ENCODE assay signal across 9 mouse cellular contexts in the genomic region with DNA sequence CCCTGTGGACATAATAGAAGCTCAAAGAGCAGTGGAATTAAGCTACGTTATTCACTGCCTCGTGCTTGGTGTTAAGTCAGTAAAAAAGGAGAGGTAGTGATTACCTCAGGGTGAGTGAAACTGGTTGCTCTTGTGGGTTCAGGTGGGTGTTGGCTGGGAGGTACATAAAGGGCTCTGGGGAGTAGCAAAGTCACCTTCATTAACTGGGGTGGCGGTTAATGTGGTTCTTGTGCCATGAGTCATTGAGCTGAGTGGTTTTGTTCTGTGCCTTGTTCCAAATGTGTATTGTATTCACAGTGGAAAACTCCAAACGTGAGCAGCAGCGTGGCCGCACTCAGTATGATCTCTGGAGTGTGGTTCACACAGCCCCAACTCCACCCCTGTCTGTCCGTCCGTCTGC.
DNase-seq lines count a peak whose midpoint lies in the region; ATAC-seq lines count a peak whose summit lies in the region.
"Had no signal": no experiment of that assay in that cellular context is flagged by ENCODE, and none has a peak within 500 bp of the region (broad histone marks: within the 10 kb centered on the region; RNA-seq: fewer than 3 reads in every experiment).

No protein-coding gene starts in this region.

- no peak overlapping the region for H3K4me2 ChIP-seq in forebrain, embryonic 16.5 days (ENCODE audit: low read length)
- H3K4me2 ChIP-seq in stomach, embryonic 16.5 days (ENCODE audit: low read depth, low read length): no peak overlapping the region
- H3K4me2 ChIP-seq in midbrain, embryonic 14.5 days (ENCODE audit: low read length): no peak overlapping the region
- H3K4me2 ChIP-seq: limb, embryonic 15.5 days had no signal

- WGBS in forebrain, embryonic 10.5 days: 67% methylated on average over 8 of the region's 8 CpGs
- 32% methylated on average over 8 of the region's 8 CpGs for WGBS in forebrain, embryonic 16.5 days
- WGBS in stomach, embryonic 16.5 days: 64% methylated on average over 8 of the region's 8 CpGs
- 64% methylated on average over 8 of the region's 8 CpGs for WGBS in midbrain, embryonic 14.5 days

- peaks cover 53% of the 10 kb centered on the region for H3K4me1 ChIP-seq in forebrain, embryonic 10.5 days
- H3K4me1 ChIP-seq in forebrain, embryonic 16.5 days (replicated peaks; ENCODE audit: control insufficient read depth, insufficient read depth, low read length): peaks cover 11% of the 10 kb centered on the region
- H3K4me1 ChIP-seq in stomach, embryonic 16.5 days (ENCODE audit: control insufficient read depth, insufficient read depth, low read length): peaks cover 37% of the 10 kb centered on the region
- H3K4me1 ChIP-seq in midbrain, embryonic 14.5 days (ENCODE audit: control insufficient read depth, insufficient read depth, low read length): peaks cover 8% of the 10 kb centered on the region

- H3K36me3 ChIP-seq in forebrain, embryonic 10.5 days (replicated peaks): no peaks in the 10 kb centered on the region
- no peaks in the 10 kb centered on the region for H3K36me3 ChIP-seq in forebrain, embryonic 16.5 days (ENCODE audit: control insufficient read depth, insufficient read depth)
- H3K36me3 ChIP-seq in stomach, embryonic 16.5 days (ENCODE audit: control insufficient read depth, insufficient read depth, low read length): no peaks in the 10 kb centered on the region
- H3K36me3 ChIP-seq in midbrain, embryonic 14.5 days (ENCODE audit: control insufficient read depth, insufficient read depth, low read length): no peaks in the 10 kb centered on the region
- H3K36me3 ChIP-seq: limb, embryonic 15.5 days had no signal

- H3K4me3 ChIP-seq in forebrain, embryonic 10.5 days: no peak overlapping the region
- no peak overlapping the region for H3K4me3 ChIP-seq in forebrain, embryonic 16.5 days (replicated peaks; ENCODE audit: low read length)
- H3K4me3 ChIP-seq in stomach, embryonic 16.5 days (replicated peaks; ENCODE audit: low read length): no peak overlapping the region
- no peak overlapping the region for H3K4me3 ChIP-seq in midbrain, embryonic 14.5 days (replicated peaks; ENCODE audit: low read depth, low read length)
- H3K4me3 ChIP-seq: limb, embryonic 15.5 days had no signal

- H3K9me3 ChIP-seq in forebrain, embryonic 10.5 days: no peaks in the 10 kb centered on the region
- H3K9me3 ChIP-seq in forebrain, embryonic 16.5 days (ENCODE audit: control insufficient read depth, low read length): no peaks in the 10 kb centered on the region
- H3K9me3 ChIP-seq in stomach, embryonic 16.5 days (replicated peaks; ENCODE audit: control insufficient read depth, low read length): no peaks in the 10 kb centered on the region
- H3K9me3 ChIP-seq in midbrain, embryonic 14.5 days (ENCODE audit: control insufficient read depth, low read length): no peaks in the 10 kb centered on the region
- H3K9me3 ChIP-seq: limb, embryonic 15.5 days had no signal

- no peak overlapping the region for H3K9ac ChIP-seq in forebrain, embryonic 16.5 days (replicated peaks; ENCODE audit: low read depth, low read length)
- no peak overlapping the region for H3K9ac ChIP-seq in stomach, embryonic 16.5 days (ENCODE audit: low read length)
- H3K9ac ChIP-seq in midbrain, embryonic 14.5 days (replicated peaks; ENCODE audit: low read length): no peak overlapping the region
- H3K9ac ChIP-seq: limb, embryonic 15.5 days had no signal

- H3K27me3 ChIP-seq in forebrain, embryonic 10.5 days (ENCODE audit: poor library complexity, severe bottlenecking): no peaks in the 10 kb centered on the region
- H3K27me3 ChIP-seq in forebrain, embryonic 16.5 days (replicated peaks; ENCODE audit: control insufficient read depth, insufficient read depth, low read length): no peaks in the 10 kb centered on the region
- H3K27me3 ChIP-seq in stomach, embryonic 16.5 days (ENCODE audit: control insufficient read depth, insufficient read depth, low read length): no peaks in the 10 kb centered on the region
- H3K27me3 ChIP-seq in midbrain, embryonic 14.5 days (ENCODE audit: control insufficient read depth, insufficient read depth, low read length): no peaks in the 10 kb centered on the region
- H3K27me3 ChIP-seq: limb, embryonic 15.5 days had no signal

- no peak for ATAC-seq in forebrain, embryonic 16.5 days
- peak; percentile 91 for ATAC-seq in stomach, embryonic 16.5 days (ENCODE audit: insufficient read depth, low FRiP score)
- ATAC-seq in midbrain, embryonic 14.5 days (ENCODE audit: low FRiP score, low TSS enrichment): no peak

- H3K27ac ChIP-seq in forebrain, embryonic 10.5 days: peak overlapping the region; percentile 30; the same call in 1 of the 2 replicates
- no peak overlapping the region for H3K27ac ChIP-seq in forebrain, embryonic 16.5 days (ENCODE audit: low read length)
- peak overlapping the region; percentile 91 for H3K27ac ChIP-seq in stomach, embryonic 16.5 days (ENCODE audit: low read length)
- H3K27ac ChIP-seq in midbrain, embryonic 14.5 days (replicated peaks; ENCODE audit: low read depth, low read length): no peak overlapping the region

- DNase-seq in forebrain, embryonic 10.5 days (ENCODE audit: extremely low spot score, low spot score): no peak
- peak; percentile 12 to 26 for DNase-seq in lung, adult 18-20 months
- no peak for DNase-seq in lung, postnatal 10 days
- DNase-seq in fibroblast of lung, adult 2 months (ENCODE audit: low read depth): peak; percentile 33
- DNase-seq in frontal cortex, adult 2 months (ENCODE audit: extremely low spot score in 1 of 2, low spot score in 1 of 2): no peak
- DNase-seq in midbrain, embryonic 14.5 days: no peak

Comparison
In these comparisons a context has a peak if more than half of its experiments do, and no peak if none do; other contexts are left out.
1. DNase-seq: peak in lung, adult 18-20 months (2 of 2) and fibroblast of lung, adult 2 months (single experiment); none in forebrain, embryonic 10.5 days (single experiment), lung, postnatal 10 days (single experiment), frontal cortex, adult 2 months (0 of 2) and midbrain, embryonic 14.5 days (single experiment).
2. H3K27ac ChIP-seq: peak in forebrain, embryonic 10.5 days (single experiment) and stomach, embryonic 16.5 days (single experiment); none in forebrain, embryonic 16.5 days (single experiment) and midbrain, embryonic 14.5 days (single experiment).